Mouse (Mus musculus): ENCODE data around the gene Btd. TPM values are rescaled to one million over a fixed set of nuclear protein-coding genes. Genes with fewer than 3 reads are reported as not detected.
A peak's percentile ranks its signal among the peaks of the same experiment; 100 is the strongest.

Btd gene
- total and polyA plus RNA-seq, 3 experiments = 10.7 to 19.1 (median 10.8) TPM

GRCm38 (mm10) chr14:31655406-31655805 lies 14.6 kb downstream of the Btd start:
- peaks cover 1% of the 10 kb centered on the region; the same call in 1 of the 2 replicates for H3K36me3 ChIP-seq (ENCODE audit: control insufficient read depth, insufficient read depth, low read length)
- intact Hi-C loops (cut with DNase I) = loop anchor here (5.0 to 10.0 kb wide), 5 partner anchors 42 to 539 kb away; no protein-coding TSS in a partner anchor
- peaks cover 12% of the 10 kb centered on the region for H3K4me1 ChIP-seq (ENCODE audit: control insufficient read depth, insufficient read depth, low read length)
- H3K4me3 ChIP-seq = no peak overlapping the region
- H3K79me2 ChIP-seq (replicated peaks; ENCODE audit: control insufficient read depth, insufficient read depth, low read length) = no peaks in the 10 kb centered on the region
- no peak for TF ChIP-seq CTCF (IDR thresholded peaks at IDR 0.05)
- no peak for TF ChIP-seq EP300 (IDR thresholded peaks at IDR 0.05; ENCODE audit: insufficient read depth, low read depth, low read length)
- H3K9ac ChIP-seq (ENCODE audit: low read depth, low read length) = no peak overlapping the region
- 85% methylated on average over 14 of the region's 14 CpGs for WGBS
- no peak overlapping the region for H3K27ac ChIP-seq
- DNase-seq = peak in 1 of 2 experiments; percentile 13
- no peaks in the 10 kb centered on the region for H3K27me3 ChIP-seq (ENCODE audit: control insufficient read depth, insufficient read depth, low read length)

DNA sequence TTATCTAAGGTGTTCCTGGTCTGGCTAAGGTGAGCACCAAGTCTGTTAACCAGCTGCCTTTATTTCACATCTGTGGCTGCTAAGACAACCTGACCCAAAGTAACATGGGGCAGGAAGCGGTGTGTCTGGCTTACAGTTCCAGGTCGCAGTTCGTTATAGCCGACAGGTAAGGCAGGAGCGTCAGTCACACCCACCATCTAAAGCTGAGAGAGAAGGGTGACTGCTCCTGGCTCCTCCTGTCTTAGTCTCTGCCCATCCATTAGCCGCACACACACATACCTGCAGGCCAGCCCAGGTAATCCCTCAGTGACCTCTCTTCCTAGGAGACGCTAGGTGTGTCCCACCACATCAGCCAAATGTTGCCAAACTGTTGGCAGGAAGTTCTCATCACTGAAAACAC lies 15.6 kb downstream of the Btd start:
- intact Hi-C loops (cut with DNase I) = loop anchor here (5.0 to 10.0 kb wide), 5 partner anchors 41 to 538 kb away; no protein-coding TSS in a partner anchor
- TF ChIP-seq POLR2A (IDR thresholded peaks at IDR 0.05; ENCODE audit: insufficient read depth, low read depth, low read length) (no peak), CTCF (IDR thresholded peaks at IDR 0.05) (no peak), EP300 (IDR thresholded peaks at IDR 0.05; ENCODE audit: insufficient read depth, low read depth, low read length) (no peak)

GRCm38 (mm10) chr14:31656857-31657645 lies 16.2 kb downstream of the Btd start:
- peak; percentile 71 to 78 for DNase-seq
- Histone ChIP-seq H3K79me2 (replicated peaks; ENCODE audit: control insufficient read depth, insufficient read depth, low read length) (no peaks in the 10 kb centered on the region), H3K36me3 (ENCODE audit: control insufficient read depth, insufficient read depth, low read length) (peaks cover 2% of the 10 kb centered on the region; the same call in 1 of the 2 replicates), H3K27me3 (ENCODE audit: control insufficient read depth, insufficient read depth, low read length) (no peaks in the 10 kb centered on the region), H3K9ac (ENCODE audit: low read depth, low read length) (no peak overlapping the region), H3K4me3 (no peak overlapping the region), H3K27ac (peak overlapping the region; percentile 39), H3K4me1 (ENCODE audit: control insufficient read depth, insufficient read depth, low read length) (peaks cover 14% of the 10 kb centered on the region)
- intact Hi-C loops (cut with DNase I) = loop anchor here (1.0 to 10.0 kb wide), 7 partner anchors 40 to 538 kb away; no protein-coding TSS in a partner anchor
- peak; percentile 75; the same call in 1 of the 2 replicates for TF ChIP-seq EP300 (IDR thresholded peaks at IDR 0.05; ENCODE audit: insufficient read depth, low read depth, low read length)
- TF ChIP-seq CTCF (IDR thresholded peaks at IDR 0.05) = peak; percentile 99
- TF ChIP-seq POLR2A (IDR thresholded peaks at IDR 0.05; ENCODE audit: insufficient read depth, low read depth, low read length) = no peak
- WGBS = 11% methylated on average over 5 of the region's 5 CpGs

More for the DNA sequence above, 15.6 kb downstream of the Btd start:
- Histone ChIP-seq H3K4me3 (no peak overlapping the region), H3K36me3 (ENCODE audit: control insufficient read depth, insufficient read depth, low read length) (peaks cover 2% of the 10 kb centered on the region; the same call in 1 of the 2 replicates), H3K9ac (ENCODE audit: low read depth, low read length) (no peak overlapping the region), H3K27me3 (ENCODE audit: control insufficient read depth, insufficient read depth, low read length) (no peaks in the 10 kb centered on the region), H3K27ac (no peak overlapping the region), H3K79me2 (replicated peaks; ENCODE audit: control insufficient read depth, insufficient read depth, low read length) (no peaks in the 10 kb centered on the region), H3K4me1 (ENCODE audit: control insufficient read depth, insufficient read depth, low read length) (peaks cover 14% of the 10 kb centered on the region)
- peak in 1 of 2 experiments; percentile 19 for DNase-seq
- 71% methylated on average over 7 of the region's 7 CpGs for WGBS

DNA sequence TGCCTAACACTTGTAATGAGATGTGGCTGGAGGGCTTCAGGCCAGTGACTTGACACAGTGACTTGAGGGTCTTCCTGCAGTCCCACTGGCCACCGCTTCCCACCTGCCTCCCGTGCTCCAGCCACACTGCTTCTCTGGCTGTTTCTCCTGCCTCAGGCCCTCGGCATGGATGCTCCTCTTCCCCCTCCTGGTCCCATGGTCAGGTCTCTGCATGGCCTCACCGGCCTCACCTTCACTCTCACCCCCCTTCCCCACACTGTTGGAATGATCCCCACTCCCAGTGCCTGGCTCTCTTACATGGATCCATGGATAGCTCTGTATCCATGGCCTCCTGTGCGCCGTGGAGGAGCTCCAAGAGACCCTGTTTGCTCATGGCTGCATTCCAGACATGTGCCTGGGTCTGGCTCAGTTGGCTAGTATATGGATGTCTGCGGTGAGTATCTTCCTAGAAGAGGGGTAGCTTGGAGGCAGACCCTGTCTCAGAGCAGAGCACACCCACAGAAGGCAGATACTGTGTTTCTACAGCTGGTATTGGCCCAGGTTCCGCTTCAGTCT lies 17.4 kb downstream of the Btd start:
- 93% methylated on average over 8 of the region's 8 CpGs for WGBS

DNA sequence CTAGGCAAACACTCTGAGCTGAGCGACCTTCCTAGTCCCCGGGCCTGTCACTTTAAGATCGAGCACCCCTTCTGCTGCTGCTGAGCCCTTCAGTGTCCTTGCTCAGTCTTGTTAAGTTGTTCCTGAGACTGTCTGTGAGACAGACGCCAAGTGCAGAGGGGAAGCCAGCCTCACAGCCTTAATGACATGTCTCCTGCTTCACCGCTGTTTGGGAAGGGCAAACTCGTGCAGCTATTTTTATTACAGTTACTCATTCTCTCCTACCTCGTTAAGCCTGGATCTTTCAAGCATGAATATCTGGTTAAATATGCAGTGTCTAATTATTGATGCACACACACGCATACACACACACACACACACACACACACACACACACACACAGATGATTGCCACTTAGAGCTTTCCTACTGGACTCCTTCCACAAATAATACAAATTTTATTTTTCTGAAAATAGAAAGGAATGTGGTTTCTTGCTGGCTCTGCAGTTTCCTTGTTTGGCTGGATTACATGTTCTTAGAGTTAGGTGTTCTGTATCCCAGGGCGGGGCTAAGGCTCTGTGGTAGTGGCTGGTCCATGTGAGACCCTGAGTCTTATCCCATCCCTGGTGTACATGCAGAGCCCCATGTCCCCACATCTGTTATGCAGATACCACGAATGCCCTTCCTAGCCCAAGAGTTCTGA lies 18.8 kb downstream of the Btd start:
- H3K4me1 ChIP-seq (ENCODE audit: control insufficient read depth, insufficient read depth, low read length) = peaks cover 29% of the 10 kb centered on the region
- H3K36me3 ChIP-seq (ENCODE audit: control insufficient read depth, insufficient read depth, low read length) = peaks cover 2% of the 10 kb centered on the region; the same call in 1 of the 2 replicates
- DNase-seq = peak; percentile 59 to 74
- no peaks in the 10 kb centered on the region for H3K79me2 ChIP-seq (replicated peaks; ENCODE audit: control insufficient read depth, insufficient read depth, low read length)
- H3K4me3 ChIP-seq = no peak overlapping the region
- 25% methylated on average over 10 of the region's 10 CpGs for WGBS
- intact Hi-C loops (cut with DNase I) = loop anchor here (5.0 to 10.0 kb wide), 7 partner anchors 38 to 535 kb away; no protein-coding TSS in a partner anchor
- H3K27me3 ChIP-seq (ENCODE audit: control insufficient read depth, insufficient read depth, low read length) = no peaks in the 10 kb centered on the region
- peak overlapping the region; percentile 40 for H3K9ac ChIP-seq (ENCODE audit: low read depth, low read length)
- peak overlapping the region; percentile 96 for H3K27ac ChIP-seq
- TF ChIP-seq CTCF (IDR thresholded peaks at IDR 0.05) (no peak), EP300 (IDR thresholded peaks at IDR 0.05; ENCODE audit: insufficient read depth, low read depth, low read length) (peak; percentile 87), POLR2A (IDR thresholded peaks at IDR 0.05; ENCODE audit: insufficient read depth, low read depth, low read length) (peak; percentile 40)

More for the DNA sequence above, 17.4 kb downstream of the Btd start:
- Histone ChIP-seq H3K4me3 (no peak overlapping the region), H3K4me1 (ENCODE audit: control insufficient read depth, insufficient read depth, low read length) (peaks cover 20% of the 10 kb centered on the region), H3K36me3 (ENCODE audit: control insufficient read depth, insufficient read depth, low read length) (peaks cover 2% of the 10 kb centered on the region; the same call in 1 of the 2 replicates), H3K9ac (ENCODE audit: low read depth, low read length) (no peak overlapping the region), H3K27me3 (ENCODE audit: control insufficient read depth, insufficient read depth, low read length) (no peaks in the 10 kb centered on the region), H3K79me2 (replicated peaks; ENCODE audit: control insufficient read depth, insufficient read depth, low read length) (no peaks in the 10 kb centered on the region), H3K27ac (peak overlapping the region; percentile 96)
- intact Hi-C loops (cut with DNase I) = loop anchor here (5.0 to 10.0 kb wide), 5 partner anchors 39 to 537 kb away; no protein-coding TSS in a partner anchor
- TF ChIP-seq CTCF (IDR thresholded peaks at IDR 0.05) (no peak), EP300 (IDR thresholded peaks at IDR 0.05; ENCODE audit: insufficient read depth, low read depth, low read length) (no peak), POLR2A (IDR thresholded peaks at IDR 0.05; ENCODE audit: insufficient read depth, low read depth, low read length) (no peak)
- DNase-seq = peak in 1 of 2 experiments; percentile 27

All from heart, adult 2 months (tissue).